Mouse (Mus musculus): ENCODE data around the gene Fam84b. TPM values are rescaled to one million over a fixed set of nuclear protein-coding genes. Genes with fewer than 3 reads are reported as not detected.

Fam84b gene
- total and polyA plus RNA-seq, 2 experiments from 2014 or later: 5.6 to 18.1 TPM

GRCm38 (mm10) chr15:60833476-60834218, 19.9 kb downstream of the Fam84b start:
- ATAC-seq (no peak), DNase-seq (ENCODE audit: low spot score) (no peak)
- WGBS: 64% methylated on average over 2 of the region's 2 CpGs
- no peak overlapping the region for H3K4me3 ChIP-seq (ENCODE audit: low read length)
- TF ChIP-seq CTCF (IDR thresholded peaks at IDR 0.05; ENCODE audit: low read depth): no peak
- no peaks in the 10 kb centered on the region for H3K9me3 ChIP-seq (ENCODE audit: low read length)
- no peak overlapping the region for H3K27ac ChIP-seq
- no peak overlapping the region for H3K4me2 ChIP-seq (ENCODE audit: low read depth, low read length)
- no peak overlapping the region for H3K9ac ChIP-seq (replicated peaks; ENCODE audit: low read length)
- H3K27me3 ChIP-seq (ENCODE audit: insufficient read depth, low read length): no peaks in the 10 kb centered on the region
- H3K36me3 ChIP-seq (ENCODE audit: insufficient read depth, low read length): no peaks in the 10 kb centered on the region
- H3K4me1 ChIP-seq (ENCODE audit: insufficient read depth, low read length): no peaks in the 10 kb centered on the region

- TF ChIP-seq CTCF (IDR thresholded peaks at IDR 0.05; ENCODE audit: low read depth): no peak
- Histone ChIP-seq H3K9ac (replicated peaks; ENCODE audit: low read length) (no peak overlapping the region), H3K4me3 (ENCODE audit: low read length) (no peak overlapping the region), H3K27ac (no peak overlapping the region), H3K9me3 (ENCODE audit: low read length) (no peaks in the 10 kb centered on the region), H3K36me3 (ENCODE audit: insufficient read depth, low read length) (no peaks in the 10 kb centered on the region), H3K27me3 (ENCODE audit: insufficient read depth, low read length) (no peaks in the 10 kb centered on the region), H3K4me2 (ENCODE audit: low read depth, low read length) (no peak overlapping the region), H3K4me1 (ENCODE audit: insufficient read depth, low read length) (no peaks in the 10 kb centered on the region)
- no peak for DNase-seq (ENCODE audit: low spot score)
- no peak for ATAC-seq
These were observed 21.0 kb downstream of the Fam84b start for GRCm38 (mm10) chr15:60832586-60832985.

- TF ChIP-seq CTCF (IDR thresholded peaks at IDR 0.05; ENCODE audit: low read depth): no peak
- WGBS: 85% methylated on average over 1 of the region's 1 CpGs
- Histone ChIP-seq H3K27ac (no peak overlapping the region), H3K4me3 (ENCODE audit: low read length) (no peak overlapping the region), H3K9me3 (ENCODE audit: low read length) (no peaks in the 10 kb centered on the region), H3K36me3 (ENCODE audit: insufficient read depth, low read length) (no peaks in the 10 kb centered on the region), H3K4me2 (ENCODE audit: low read depth, low read length) (no peak overlapping the region), H3K27me3 (ENCODE audit: insufficient read depth, low read length) (no peaks in the 10 kb centered on the region), H3K4me1 (ENCODE audit: insufficient read depth, low read length) (no peaks in the 10 kb centered on the region; the same call in 1 of the 2 replicates), H3K9ac (replicated peaks; ENCODE audit: low read length) (no peak overlapping the region)
- ATAC-seq (no peak), DNase-seq (ENCODE audit: low spot score) (no peak)
These were observed 27.4 kb downstream of the Fam84b start for GRCm38 (mm10) chr15:60826226-60826625.

- 0% methylated on average over 32 of the region's 32 CpGs for WGBS
- no peaks in the 10 kb centered on the region for H3K9me3 ChIP-seq (ENCODE audit: low read length)
- H3K27me3 ChIP-seq (ENCODE audit: insufficient read depth, low read length): no peaks in the 10 kb centered on the region
- no peaks in the 10 kb centered on the region for H3K36me3 ChIP-seq (ENCODE audit: insufficient read depth, low read length)
- H3K27ac ChIP-seq: peak overlapping the region; percentile 65; the same call in 1 of the 2 replicates
- peak overlapping the region; percentile 100 for H3K4me2 ChIP-seq (ENCODE audit: low read depth, low read length)
- peak; percentile 59 for TF ChIP-seq CTCF (IDR thresholded peaks at IDR 0.05; ENCODE audit: low read depth)
- ATAC-seq: peak; percentile 92
- DNase-seq (ENCODE audit: low spot score): peak; percentile 94
- peak overlapping the region; percentile 82 for H3K4me3 ChIP-seq (ENCODE audit: low read length)
- peak overlapping the region; percentile 65 for H3K9ac ChIP-seq (replicated peaks; ENCODE audit: low read length)
- H3K4me1 ChIP-seq (ENCODE audit: insufficient read depth, low read length): no peaks in the 10 kb centered on the region; the same call in 1 of the 2 replicates
These were observed 28.8 kb downstream of the Fam84b start for GRCm38 (mm10) chr15:60824751-60825227.

- peak; percentile 19; the same call in 1 of the 2 replicates for ATAC-seq
These were observed 29.5 kb downstream of the Fam84b start for GRCm38 (mm10) chr15:60823870-60824709.

GRCm38 (mm10) chr15:60823620-60823869, 30.0 kb downstream of the Fam84b start:
- WGBS: under 1% methylated on average over 24 of the region's 24 CpGs
- Histone ChIP-seq H3K4me3 (ENCODE audit: low read length) (peak overlapping the region; percentile 82), H3K4me1 (ENCODE audit: insufficient read depth, low read length) (no peaks in the 10 kb centered on the region; the same call in 1 of the 2 replicates), H3K9me3 (ENCODE audit: low read length) (no peaks in the 10 kb centered on the region), H3K27me3 (ENCODE audit: insufficient read depth, low read length) (no peaks in the 10 kb centered on the region), H3K4me2 (ENCODE audit: low read depth, low read length) (peak overlapping the region; percentile 100), H3K36me3 (ENCODE audit: insufficient read depth, low read length) (no peaks in the 10 kb centered on the region), H3K9ac (replicated peaks; ENCODE audit: low read length) (peak overlapping the region; percentile 65), H3K27ac (peak overlapping the region; percentile 65; the same call in 1 of the 2 replicates)
- no peak for ATAC-seq
- no peak for TF ChIP-seq CTCF (IDR thresholded peaks at IDR 0.05; ENCODE audit: low read depth)
- no peak for DNase-seq (ENCODE audit: low spot score)

More at GRCm38 (mm10) chr15:60823870-60824709, 29.5 kb downstream of the Fam84b start:
- no peaks in the 10 kb centered on the region for H3K36me3 ChIP-seq (ENCODE audit: insufficient read depth, low read length)
- no peaks in the 10 kb centered on the region; the same call in 1 of the 2 replicates for H3K4me1 ChIP-seq (ENCODE audit: insufficient read depth, low read length)
- peak overlapping the region; percentile 82 for H3K4me3 ChIP-seq (ENCODE audit: low read length)
- H3K4me2 ChIP-seq (ENCODE audit: low read depth, low read length): peak overlapping the region; percentile 100
- TF ChIP-seq CTCF (IDR thresholded peaks at IDR 0.05; ENCODE audit: low read depth): no peak
- peak overlapping the region; percentile 65; the same call in 1 of the 2 replicates for H3K27ac ChIP-seq
- no peaks in the 10 kb centered on the region for H3K9me3 ChIP-seq (ENCODE audit: low read length)
- peak overlapping the region; percentile 65 for H3K9ac ChIP-seq (replicated peaks; ENCODE audit: low read length)
- under 1% methylated on average over 45 of the region's 45 CpGs for WGBS
- H3K27me3 ChIP-seq (ENCODE audit: insufficient read depth, low read length): no peaks in the 10 kb centered on the region
- DNase-seq (ENCODE audit: low spot score): peak; percentile 21
